Mouse (Mus musculus) midbrain, embryonic 10.5 days (tissue): ENCODE measurements around the gene Tmod3. TPM values are rescaled to one million over a fixed set of nuclear protein-coding genes. Genes with fewer than 3 reads are reported as not detected.
"Not testable (repeated sequence)": the region's sequence is repeated elsewhere in the genome, so short reads cannot be mapped to it uniquely, and the experiment has no call there.

Experiments used
- DNase-seq: peaks from one replicate; pipeline ENCODE4 v3.0.0-alpha.2; 2017; ENCODE audit warnings: low spot score
- H3K27ac ChIP-seq: fragments of 300-500 bp; sonication (generic); replicated peaks from 2 replicates; pipeline ENCODE4 v1.5.1; 2016; ENCODE audit warnings: mild to moderate bottlenecking
- H3K27me3 ChIP-seq: fragments of 300-500 bp; sonication (generic); 2 replicates; pipeline ENCODE4 v1.6.1; 2016; ENCODE audit warnings: low read depth, mild to moderate bottlenecking; ENCODE audit not compliant: poor library complexity, severe bottlenecking
- H3K36me3 ChIP-seq: fragments of 300-500 bp; sonication (generic); 2 replicates; pipeline ENCODE4 v1.6.1; 2016; ENCODE audit warnings: mild to moderate bottlenecking, moderate library complexity
- H3K4me1 ChIP-seq: fragments of 300-500 bp; sonication (generic); 2 replicates; pipeline ENCODE4 v1.6.1; 2016
- H3K4me3 ChIP-seq: fragments of 300-500 bp; sonication (generic); 2 replicates; pipeline ENCODE4 v1.5.1; 2016; ENCODE audit warnings: mild to moderate bottlenecking, moderate library complexity
- H3K9me3 ChIP-seq: fragments of 300-500 bp; sonication (generic); replicated peaks from 2 replicates; pipeline ENCODE4 v1.6.1; 2016; ENCODE audit warnings: mild to moderate bottlenecking
- WGBS: fragments of 180-500 bp; shearing (Covaris S2); methylation state at CpG from one replicate; pipeline ENCODE4 v1.1.7; 2016; 5-methylcytosine and 5-hydroxymethylcytosine counted together
- polyA plus RNA-seq: library from polyadenylated mRNA; unstranded; fragments of >200 nt; fragmentation: Nextera tagmentation; extraction: Ambion mirVana; gene quantifications from 2 replicates; pipeline ENCODE4 v1.2.1, GENCODE M21; 2016

Gene Tmod3
- polyA plus RNA-seq, 1 experiment from 2014 or later = 90.8 TPM

DNA sequence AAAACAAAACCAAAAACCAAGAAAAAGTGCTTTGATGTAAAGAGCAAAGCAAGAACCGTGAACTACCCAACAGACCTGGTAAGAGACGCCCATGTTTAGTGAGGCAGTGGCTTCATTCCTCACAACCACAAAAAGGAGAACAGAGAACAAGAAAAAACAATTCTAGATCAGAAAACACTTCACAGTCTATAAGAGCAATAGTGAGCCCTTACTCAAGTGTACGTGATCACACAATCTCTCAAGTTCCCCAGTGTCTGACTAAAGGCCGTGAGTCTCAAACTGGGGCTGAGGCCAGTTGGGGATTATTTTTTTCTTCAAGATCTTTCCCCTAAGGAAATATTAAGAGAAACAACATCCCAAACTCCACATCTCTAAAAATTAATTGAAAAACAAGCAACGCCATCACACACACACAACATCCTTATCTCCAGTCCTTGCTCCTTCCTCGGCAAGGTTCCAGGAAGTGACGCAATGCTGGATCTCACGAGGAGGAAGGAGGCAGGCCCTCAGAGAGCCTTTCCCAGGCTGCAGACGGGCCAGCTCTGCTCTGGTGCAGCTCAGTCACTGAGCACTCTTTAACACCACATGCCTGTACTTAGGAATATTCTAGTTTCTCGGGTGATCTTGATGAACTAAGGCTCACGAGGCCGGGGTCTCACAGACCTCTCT, 12.4 kb downstream of the Tmod3 start:
- no peaks in the 10 kb centered on the region for H3K27me3 ChIP-seq
- 87% methylated on average over 12 of the region's 12 CpGs for WGBS

GRCm38 (mm10) chr9:75545514-75545913, 13.9 kb downstream of the Tmod3 start:
- Histone ChIP-seq H3K4me3 (no peak overlapping the region), H3K27ac (no peak overlapping the region), H3K4me1 (peaks cover 10% of the 10 kb centered on the region), H3K27me3 (no peaks in the 10 kb centered on the region), H3K36me3 (no peaks in the 10 kb centered on the region), H3K9me3 (no peaks in the 10 kb centered on the region)
- WGBS = 89% methylated on average over 8 of the region's 8 CpGs
- no peak for DNase-seq

More for the DNA sequence above, 12.4 kb downstream of the Tmod3 start:
- H3K27ac ChIP-seq = no peak overlapping the region
- DNase-seq = no peak
- H3K9me3 ChIP-seq = no peaks in the 10 kb centered on the region
- no peak overlapping the region for H3K4me3 ChIP-seq
- peaks cover under 1% of the 10 kb centered on the region; the same call in 1 of the 2 replicates for H3K4me1 ChIP-seq
- H3K36me3 ChIP-seq = no peaks in the 10 kb centered on the region

GRCm38 (mm10) chr9:75541497-75541896, 18.0 kb downstream of the Tmod3 start:
- H3K27ac ChIP-seq = no peak overlapping the region
- H3K4me3 ChIP-seq = no peak overlapping the region
- no peaks in the 10 kb centered on the region for H3K9me3 ChIP-seq
- no peaks in the 10 kb centered on the region for H3K36me3 ChIP-seq
- WGBS = 26% methylated on average over 5 of the region's 5 CpGs
- no peaks in the 10 kb centered on the region for H3K27me3 ChIP-seq
- no peak for DNase-seq
- H3K4me1 ChIP-seq = peaks cover 10% of the 10 kb centered on the region

DNA sequence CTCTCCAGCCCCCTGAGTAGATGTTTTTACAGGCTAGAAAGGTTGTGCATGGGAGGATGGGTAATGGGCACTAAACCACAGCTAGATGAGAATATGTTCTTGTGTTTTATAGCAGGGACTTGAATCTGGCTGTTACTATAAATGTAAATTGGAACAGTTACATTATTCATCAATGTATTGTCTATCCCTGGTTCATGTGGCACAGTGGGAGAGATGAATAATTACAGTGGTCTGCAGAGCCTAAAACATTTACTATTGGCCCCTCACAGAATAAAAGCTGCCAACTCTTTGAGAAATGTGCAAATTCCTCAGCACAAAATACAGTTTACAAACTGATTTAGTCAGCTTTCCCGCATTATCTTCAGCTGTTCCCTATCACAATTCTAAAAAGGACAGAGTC, 23.0 kb downstream of the Tmod3 start:
- WGBS = 94% methylated on average over 1 of the region's 1 CpGs
- H3K27ac ChIP-seq = no peak overlapping the region
- H3K27me3 ChIP-seq = no peaks in the 10 kb centered on the region
- H3K4me3 ChIP-seq = no peak overlapping the region
- H3K4me1 ChIP-seq = peaks cover 3% of the 10 kb centered on the region
- no peak for DNase-seq
- peaks cover 11% of the 10 kb centered on the region for H3K36me3 ChIP-seq
- no peaks in the 10 kb centered on the region for H3K9me3 ChIP-seq

DNA sequence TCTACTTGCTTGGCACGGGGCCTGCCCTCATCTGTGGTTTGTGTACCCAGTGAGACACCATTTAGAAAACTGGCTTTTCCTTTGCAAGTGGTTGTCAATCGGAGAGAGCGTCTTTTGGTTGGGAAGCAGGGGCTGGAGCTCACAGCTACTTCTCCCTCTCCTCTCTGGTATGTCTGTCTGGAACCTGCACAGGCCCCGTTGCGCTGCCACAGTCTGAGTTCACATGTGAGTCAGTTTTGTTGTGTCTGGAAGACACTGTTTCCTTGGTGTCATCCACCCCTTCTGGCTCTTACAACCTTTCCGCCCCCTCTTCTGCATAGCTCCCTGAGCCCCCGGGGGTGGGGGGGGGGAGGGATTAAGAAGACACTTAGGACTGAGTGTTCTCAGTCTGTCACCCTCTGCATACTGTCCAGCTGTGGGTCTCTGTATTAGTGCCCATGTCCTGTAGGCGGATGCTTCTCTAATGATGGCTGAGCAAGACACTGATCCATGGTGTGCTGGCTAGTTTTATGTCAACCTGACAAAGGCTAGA, 25.0 kb downstream of the Tmod3 start:
- no peaks in the 10 kb centered on the region for H3K27me3 ChIP-seq
- H3K9me3 ChIP-seq = no peaks in the 10 kb centered on the region
- H3K4me1 ChIP-seq = no peaks in the 10 kb centered on the region
- no peak overlapping the region for H3K4me3 ChIP-seq
- DNase-seq = no peak
- WGBS = 94% methylated on average over 8 of the region's 8 CpGs
- no peak overlapping the region for H3K27ac ChIP-seq
- peaks cover 19% of the 10 kb centered on the region for H3K36me3 ChIP-seq

GRCm38 (mm10) chr9:75532989-75533388, 26.5 kb downstream of the Tmod3 start:
- not testable (repeated sequence) for DNase-seq, H3K9me3 ChIP-seq, H3K27me3 ChIP-seq, H3K4me1 ChIP-seq, H3K27ac ChIP-seq, H3K4me3 ChIP-seq
- 86% methylated on average over 9 of the region's 9 CpGs for WGBS
- H3K36me3 ChIP-seq = peaks cover 29% of the 10 kb centered on the region

GRCm38 (mm10) chr9:75532461-75532860, 27.0 kb downstream of the Tmod3 start:
- Histone ChIP-seq H3K4me1 (no peaks in the 10 kb centered on the region), H3K27ac (no peak overlapping the region), H3K4me3 (no peak overlapping the region), H3K36me3 (peaks cover 35% of the 10 kb centered on the region), H3K9me3 (no peaks in the 10 kb centered on the region), H3K27me3 (no peaks in the 10 kb centered on the region)
- WGBS = 93% methylated on average over 7 of the region's 7 CpGs
- no peak for DNase-seq

DNA sequence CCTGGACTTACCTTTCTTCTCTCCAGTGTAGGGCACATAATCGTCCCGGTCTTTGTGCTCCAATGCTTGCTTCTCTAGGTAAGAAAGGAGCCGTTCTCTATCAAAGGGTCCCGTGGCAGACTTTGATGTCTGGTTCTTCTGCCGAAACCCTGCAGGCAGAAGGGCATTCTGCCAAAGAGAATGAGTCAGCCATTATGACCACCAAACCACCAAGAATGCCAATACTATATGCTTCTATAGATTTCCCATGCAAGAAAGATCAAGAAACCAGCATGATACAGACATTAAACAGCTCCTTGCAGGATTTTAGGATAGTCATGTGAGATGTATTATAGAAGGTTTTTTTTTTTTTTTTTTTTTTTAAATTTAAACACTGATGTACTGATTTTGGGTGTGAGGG, 30.1 kb downstream of the Tmod3 start:
- Histone ChIP-seq H3K36me3 (peaks cover 31% of the 10 kb centered on the region), H3K27ac (no peak overlapping the region), H3K9me3 (no peaks in the 10 kb centered on the region), H3K4me3 (no peak overlapping the region), H3K27me3 (no peaks in the 10 kb centered on the region), H3K4me1 (no peaks in the 10 kb centered on the region)
- WGBS = 91% methylated on average over 5 of the region's 5 CpGs
- no peak for DNase-seq

DNA sequence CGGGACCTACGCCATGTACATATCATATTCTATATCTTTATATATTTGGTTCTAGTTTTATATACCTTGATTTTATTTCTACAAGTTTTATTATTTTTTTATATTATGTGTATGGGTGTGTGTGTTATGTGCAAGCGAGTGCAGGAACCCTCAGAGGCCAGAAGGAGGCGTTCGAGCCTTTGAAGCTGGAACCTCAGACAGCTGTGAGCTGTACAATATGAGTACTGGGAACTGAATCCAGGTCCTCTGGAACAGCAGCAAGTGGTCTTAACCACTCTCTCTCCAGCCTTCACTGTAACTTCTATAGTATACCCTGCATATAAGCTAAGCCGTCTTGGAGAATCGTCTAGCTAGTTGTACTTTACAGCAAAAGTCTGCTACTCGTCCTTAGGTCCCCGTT, 31.4 kb downstream of the Tmod3 start:
- no peak overlapping the region for H3K4me3 ChIP-seq
- H3K36me3 ChIP-seq = peaks cover 31% of the 10 kb centered on the region
- WGBS = 96% methylated on average over 9 of the region's 9 CpGs
- DNase-seq = no peak
- H3K27me3 ChIP-seq = no peaks in the 10 kb centered on the region
- no peaks in the 10 kb centered on the region for H3K4me1 ChIP-seq
- H3K27ac ChIP-seq = no peak overlapping the region
- H3K9me3 ChIP-seq = no peaks in the 10 kb centered on the region

DNA sequence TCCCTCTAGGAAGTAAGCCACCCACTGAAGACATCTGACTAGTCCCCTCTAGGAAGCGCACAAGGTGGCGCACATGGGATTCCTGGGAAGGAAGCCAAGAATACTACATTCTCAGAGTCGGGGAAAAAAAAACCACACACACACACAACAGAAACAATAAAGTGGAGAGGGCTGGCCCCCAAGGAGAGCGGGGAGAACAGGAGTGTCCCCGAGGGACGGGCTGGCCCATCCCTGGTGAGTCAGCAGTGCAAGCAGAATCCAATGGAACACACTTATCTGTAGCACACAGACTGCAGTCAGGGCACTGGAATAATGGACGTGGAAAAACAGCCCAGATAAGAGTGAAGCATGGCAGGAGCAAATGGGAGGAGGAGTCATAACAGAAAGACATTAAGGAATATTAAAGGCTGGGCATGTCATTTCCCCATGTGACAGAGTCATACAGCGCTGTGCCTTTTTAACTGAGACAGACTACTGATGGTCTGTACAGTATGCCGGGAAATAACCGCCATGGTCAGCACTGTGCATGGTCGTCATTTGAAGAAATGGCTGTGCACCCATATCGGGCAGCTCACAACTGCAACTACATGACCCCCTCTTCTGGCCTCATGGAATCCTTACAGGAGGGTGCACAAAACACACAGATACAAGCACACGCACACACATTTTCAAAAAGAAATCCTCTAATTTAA, 31.9 kb downstream of the Tmod3 start:
- Histone ChIP-seq H3K36me3 (peaks cover 31% of the 10 kb centered on the region), H3K27ac (no peak overlapping the region), H3K4me3 (no peak overlapping the region), H3K4me1 (no peaks in the 10 kb centered on the region), H3K9me3 (no peaks in the 10 kb centered on the region), H3K27me3 (no peaks in the 10 kb centered on the region)
- DNase-seq = no peak
- 93% methylated on average over 13 of the region's 13 CpGs for WGBS

GRCm38 (mm10) chr9:75523646-75524045, 35.8 kb downstream of the Tmod3 start:
- DNase-seq = no peak
- Histone ChIP-seq H3K4me3 (no peak overlapping the region), H3K27ac (no peak overlapping the region), H3K9me3 (no peaks in the 10 kb centered on the region), H3K4me1 (no peaks in the 10 kb centered on the region), H3K36me3 (peaks cover 17% of the 10 kb centered on the region), H3K27me3 (no peaks in the 10 kb centered on the region)
- WGBS = 67% methylated on average over 6 of the region's 6 CpGs

- Histone ChIP-seq H3K4me1 (peaks cover 8% of the 10 kb centered on the region; the same call in 1 of the 2 replicates), H3K9me3 (no peaks in the 10 kb centered on the region), H3K4me3 (no peak overlapping the region), H3K27ac (no peak overlapping the region), H3K27me3 (no peaks in the 10 kb centered on the region), H3K36me3 (peaks cover 7% of the 10 kb centered on the region)
- 85% methylated on average over 2 of the region's 2 CpGs for WGBS
- DNase-seq = no peak
Observed at GRCm38 (mm10) chr9:75522217-75522616, 37.2 kb downstream of the Tmod3 start.

- peak; percentile 24 for DNase-seq
- 58% methylated on average over 4 of the region's 4 CpGs for whole genome bisulfite sequencing
- H3K36me3 ChIP-seq = peaks cover 7% of the 10 kb centered on the region
- no peak overlapping the region for H3K4me3 ChIP-seq
- H3K27ac ChIP-seq = no peak overlapping the region
- H3K27me3 ChIP-seq = no peaks in the 10 kb centered on the region
- H3K4me1 ChIP-seq = peaks cover 8% of the 10 kb centered on the region; the same call in 1 of the 2 replicates
- no peaks in the 10 kb centered on the region for H3K9me3 ChIP-seq
Observed at GRCm38 (mm10) chr9:75521788-75522187, 37.7 kb downstream of the Tmod3 start.
